Mouse (Mus musculus): Measurements from ENCODE around the gene 1520401A03Rik. TPM values are rescaled to one million over a fixed set of nuclear protein-coding genes. Genes with fewer than 3 reads are reported as not detected.

Gene 1520401A03Rik
- 0.11 TPM in 1 of 2 replicates, not detected in the other for polyA plus RNA-seq (2015; fragmentation: Nextera tagmentation; extraction: Ambion mirVana)

GRCm38 (mm10) chr17:23722376-23723125, at the start of gene 1520401A03Rik:
TSS of gene 1520401A03Rik (minus strand) at chr17:23722783.

DNA sequence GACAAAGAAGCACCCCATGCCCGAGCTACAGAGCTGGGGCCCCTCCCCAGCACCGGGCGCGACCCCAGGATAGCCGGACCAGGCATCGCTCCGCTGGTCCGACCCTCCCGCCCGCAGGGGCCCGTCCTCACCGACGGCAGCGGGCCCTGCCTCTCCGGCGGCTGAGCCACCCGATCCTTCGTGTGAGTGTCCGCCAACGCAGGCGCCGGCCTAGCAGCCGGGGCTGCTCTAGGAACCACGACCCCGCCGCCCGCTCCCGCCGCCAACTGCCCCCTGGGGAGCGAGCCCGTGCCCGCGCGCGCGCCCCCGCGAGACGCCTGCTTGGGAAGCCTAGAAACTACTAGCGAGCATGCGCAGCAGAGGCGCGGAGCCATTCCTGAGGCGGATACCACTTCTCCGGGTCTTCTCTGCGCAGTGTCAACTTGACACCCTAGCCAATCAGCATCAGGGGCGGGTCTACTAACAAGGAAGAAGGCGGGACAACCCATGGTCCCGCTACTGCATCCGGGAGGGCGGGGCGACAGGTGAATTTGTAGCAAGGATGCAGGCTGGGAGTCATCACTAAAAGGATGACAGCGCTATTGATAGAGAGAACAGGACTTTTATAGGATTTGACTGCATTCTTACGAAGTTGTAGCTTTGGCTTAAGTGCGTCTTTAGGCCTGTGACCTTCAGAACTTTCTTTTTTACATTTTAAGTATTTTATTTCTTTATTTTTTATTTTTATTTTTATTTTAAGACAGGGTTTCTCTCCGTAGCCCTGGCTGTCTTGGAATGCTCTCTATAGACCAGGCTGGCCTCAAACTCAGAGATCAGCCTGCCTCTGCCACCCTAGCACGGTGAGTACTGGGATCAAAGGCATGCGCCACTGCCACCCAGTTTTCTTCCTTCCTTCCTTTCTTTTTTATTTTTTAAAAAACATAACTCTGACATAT, 49.0 kb upstream of the 1520401A03Rik start, which contains the start of gene Flywch1:
Gene Flywch1 (minus strand): TSS at position 319 of the 935 bp plus-strand sequence.

DNA sequence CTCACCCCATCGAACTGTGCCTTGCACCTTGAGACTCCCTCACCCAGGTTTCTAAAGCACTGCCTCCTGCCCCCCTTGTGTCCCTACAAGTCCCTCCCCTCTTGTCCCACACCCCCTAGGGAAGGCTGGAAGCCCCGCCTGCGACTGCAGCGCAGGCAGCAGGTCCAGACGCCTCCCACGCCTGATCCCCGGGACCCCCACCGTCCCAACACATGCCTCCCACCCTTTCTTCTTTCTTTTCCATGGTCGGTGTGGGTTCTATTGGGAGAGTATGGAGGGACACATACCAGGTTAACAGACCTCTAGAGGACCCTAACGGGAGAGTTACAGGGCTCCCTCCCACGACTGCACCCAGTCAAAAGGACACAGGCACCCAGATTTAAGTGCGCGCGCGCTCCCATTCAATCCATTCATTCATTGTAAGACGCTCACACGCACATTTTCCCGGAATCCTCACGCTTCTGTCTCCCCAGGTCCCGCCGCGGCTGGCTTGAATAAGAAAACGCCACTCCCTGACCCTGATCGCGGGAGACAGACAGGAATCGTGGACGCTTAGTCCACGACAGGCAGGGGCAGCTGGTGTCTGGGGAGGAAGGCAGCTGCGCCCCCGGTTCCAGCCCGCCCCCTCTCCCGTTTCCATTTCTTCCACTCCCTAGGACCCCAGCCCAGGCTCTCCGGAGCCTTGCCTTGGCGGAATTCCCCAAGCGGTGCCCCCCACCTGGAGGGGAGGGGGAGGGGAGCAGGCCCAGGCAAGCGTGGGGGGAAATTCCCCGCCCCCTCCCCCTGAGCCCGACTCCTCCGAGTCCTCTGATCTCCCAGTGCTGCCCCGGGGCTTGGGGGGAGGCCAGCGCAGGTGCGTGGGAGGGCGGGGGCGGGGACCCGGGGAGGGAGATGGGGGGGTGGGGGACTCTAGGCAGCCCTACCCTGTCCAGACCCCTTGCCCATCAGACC, 23.0 kb upstream of the 1520401A03Rik start, which contains the start of gene Kremen2:
Gene Kremen2 (minus strand): TSS at position 533 of the 951 bp plus-strand sequence.

DNA sequence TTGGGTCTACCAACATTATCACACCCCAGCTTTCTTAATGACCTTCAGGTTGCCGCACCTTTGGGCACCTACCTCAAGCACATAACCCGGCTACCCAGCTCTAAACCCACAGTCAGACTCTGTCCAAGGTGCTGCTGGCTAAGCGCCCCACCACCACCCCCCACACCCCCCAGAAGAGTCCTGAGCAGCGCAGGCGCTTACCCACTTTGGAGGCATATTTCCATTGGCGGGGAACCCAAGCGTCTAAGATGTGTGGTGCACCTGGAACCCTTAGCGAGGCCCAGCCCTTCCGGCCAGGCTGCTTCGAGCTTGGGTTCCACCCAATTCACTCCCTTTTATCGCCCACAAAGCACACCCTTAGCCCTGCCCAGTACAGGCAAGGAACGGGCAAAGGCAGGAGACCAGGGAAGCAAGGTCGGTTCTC, 18.0 kb upstream of the 1520401A03Rik start, which contains the start of gene Paqr4:
Gene Paqr4 (minus strand): TSS at position 270 of the 424 bp plus-strand sequence.

GRCm38 (mm10) chr17:23725999-23726757, 3.6 kb upstream of the 1520401A03Rik start, which contains the start of gene Pkmyt1:
TSS of gene Pkmyt1 (plus strand) at chr17:23726336.

DNA sequence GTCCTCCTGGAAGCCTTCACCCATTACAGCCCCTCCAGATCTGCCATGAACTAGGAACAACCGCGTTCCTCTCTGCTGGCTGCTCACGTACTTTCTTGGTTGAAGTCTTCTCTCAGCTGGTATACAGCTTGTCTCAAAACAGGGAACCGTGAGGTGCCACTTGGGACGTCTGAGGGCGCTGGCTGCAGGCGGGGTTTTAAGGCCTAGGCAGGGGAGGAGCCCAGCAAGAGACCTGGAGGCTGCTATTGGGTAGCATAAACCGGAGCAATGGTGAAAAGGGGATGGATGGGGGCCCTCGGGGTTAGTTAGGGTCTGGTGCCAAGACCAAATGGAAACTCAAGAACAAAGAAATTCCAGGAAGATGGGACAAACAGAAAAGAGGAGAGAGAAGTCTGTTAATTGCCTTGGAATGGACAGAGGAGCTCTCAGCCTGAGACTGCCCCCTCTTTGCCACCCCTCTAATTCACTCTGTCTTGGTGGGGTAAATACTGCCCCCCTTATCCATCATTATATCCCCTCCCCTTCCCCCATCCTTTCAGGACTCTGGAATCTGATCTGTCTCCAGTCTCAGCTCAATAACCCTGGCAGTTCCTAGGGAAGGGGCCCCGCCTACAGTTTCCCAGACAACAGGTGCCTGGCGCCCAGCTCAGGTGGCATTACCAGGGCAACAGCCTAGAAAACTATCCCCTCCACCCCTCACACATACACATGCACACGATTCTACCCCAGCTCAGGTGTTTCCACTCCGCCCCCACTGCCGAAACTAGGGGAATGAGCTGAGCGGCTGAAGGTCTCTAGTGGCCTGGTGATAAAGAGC, 38.5 kb downstream of the 1520401A03Rik start, which contains the start of gene Cldn9:
Gene Cldn9 (minus strand): TSS at position 171 of the 817 bp plus-strand sequence.

DNA sequence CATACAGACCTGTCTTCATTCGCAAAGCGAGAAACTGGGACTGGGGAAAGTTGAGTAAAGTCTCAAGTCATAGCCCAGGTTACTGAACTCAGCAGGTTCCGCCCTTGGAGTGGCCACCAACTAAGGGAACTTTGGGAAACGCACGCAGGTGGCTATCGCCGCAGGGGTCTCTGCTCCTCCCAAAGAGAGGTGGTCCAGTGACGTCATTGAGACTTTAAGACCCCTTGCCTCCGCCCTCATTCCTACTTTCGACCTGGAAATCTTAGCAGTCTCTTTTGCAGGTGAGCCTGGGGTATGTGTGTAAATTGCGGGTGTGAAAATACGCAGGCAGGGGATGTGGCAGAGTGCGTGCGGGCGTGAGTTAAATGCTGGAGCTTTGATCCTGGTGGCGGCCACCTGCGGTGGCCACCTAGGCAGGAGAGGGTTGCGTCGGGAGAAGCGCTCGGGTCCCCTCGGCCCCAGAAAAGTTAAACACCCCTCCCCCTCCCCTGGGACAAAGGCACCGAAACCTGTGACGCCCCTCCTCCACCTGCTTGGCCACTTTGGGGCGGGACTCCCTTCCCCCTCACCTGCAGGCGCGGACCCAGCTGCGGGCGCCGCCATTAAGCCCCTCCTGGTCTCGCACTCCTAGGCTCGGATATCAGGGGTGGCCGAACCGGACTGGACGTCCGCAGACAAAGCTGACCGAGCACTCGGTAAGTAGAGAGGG, 43.3 kb downstream of the 1520401A03Rik start, which contains the start of gene Cldn6:
Gene Cldn6 (plus strand): TSS at position 123 of the 709 bp plus-strand sequence.

DNA sequence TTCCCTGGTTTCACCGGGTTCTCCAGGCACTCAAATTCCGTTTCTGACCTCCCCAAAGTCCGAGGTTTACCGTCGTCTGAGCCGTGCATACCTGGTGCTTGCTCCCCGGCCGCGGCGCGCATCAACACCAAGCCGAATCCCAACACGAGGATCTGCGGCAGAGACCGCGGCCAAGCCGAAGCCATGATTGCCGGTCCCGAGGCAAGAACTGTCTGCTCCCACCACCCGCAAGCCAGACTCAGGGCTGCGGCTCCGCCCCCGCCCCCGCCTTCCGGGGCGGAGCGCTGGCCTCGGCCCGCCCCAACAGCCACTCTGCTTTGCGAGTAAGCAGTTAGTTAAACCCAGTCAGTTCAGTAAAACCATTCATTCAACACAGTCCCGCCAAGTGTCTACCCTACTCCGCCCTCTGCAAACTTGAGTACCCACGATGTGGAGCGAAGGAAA, 45.3 kb downstream of the 1520401A03Rik start, which contains the start of gene Tnfrsf12a:
Gene Tnfrsf12a (minus strand): TSS at position 233 of the 444 bp plus-strand sequence.

DNA sequence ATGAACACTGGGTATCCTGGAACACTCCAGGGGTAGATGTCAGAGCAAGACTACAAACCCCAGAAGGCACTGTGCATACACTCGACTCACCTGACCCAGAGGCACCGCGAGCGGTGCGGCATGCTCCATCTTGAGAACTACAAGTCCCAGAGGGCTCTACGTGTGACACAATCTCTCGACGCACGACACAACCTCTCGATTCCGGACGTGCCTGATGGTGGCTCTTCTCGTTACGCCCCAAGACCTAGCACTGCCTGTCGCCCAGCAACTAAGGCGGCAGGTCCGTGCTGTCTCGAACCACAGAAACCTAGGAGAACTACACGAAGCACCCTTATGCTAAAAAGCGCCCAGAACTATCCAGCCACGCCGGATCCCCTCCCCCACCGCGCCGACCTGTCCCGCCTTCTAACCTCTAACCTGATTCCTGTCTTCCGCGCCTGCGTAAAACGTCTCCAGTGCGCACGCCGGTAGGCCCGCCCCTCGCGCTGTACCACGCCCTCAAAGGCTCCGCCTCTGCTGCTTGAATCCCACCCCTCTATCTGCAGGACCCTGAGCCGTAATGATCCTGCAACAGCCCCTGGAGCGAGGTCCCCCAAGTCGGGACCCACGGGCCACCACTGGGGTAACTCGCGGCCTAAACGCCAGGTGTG, 49.0 kb downstream of the 1520401A03Rik start, which contains the start of the genes Hcfc1r1 and Thoc6:
Gene Hcfc1r1 (plus strand): TSS at position 173 of the 650 bp plus-strand sequence.
Gene Thoc6 (minus strand): TSS at position 459 of the 650 bp plus-strand sequence.

DNA sequence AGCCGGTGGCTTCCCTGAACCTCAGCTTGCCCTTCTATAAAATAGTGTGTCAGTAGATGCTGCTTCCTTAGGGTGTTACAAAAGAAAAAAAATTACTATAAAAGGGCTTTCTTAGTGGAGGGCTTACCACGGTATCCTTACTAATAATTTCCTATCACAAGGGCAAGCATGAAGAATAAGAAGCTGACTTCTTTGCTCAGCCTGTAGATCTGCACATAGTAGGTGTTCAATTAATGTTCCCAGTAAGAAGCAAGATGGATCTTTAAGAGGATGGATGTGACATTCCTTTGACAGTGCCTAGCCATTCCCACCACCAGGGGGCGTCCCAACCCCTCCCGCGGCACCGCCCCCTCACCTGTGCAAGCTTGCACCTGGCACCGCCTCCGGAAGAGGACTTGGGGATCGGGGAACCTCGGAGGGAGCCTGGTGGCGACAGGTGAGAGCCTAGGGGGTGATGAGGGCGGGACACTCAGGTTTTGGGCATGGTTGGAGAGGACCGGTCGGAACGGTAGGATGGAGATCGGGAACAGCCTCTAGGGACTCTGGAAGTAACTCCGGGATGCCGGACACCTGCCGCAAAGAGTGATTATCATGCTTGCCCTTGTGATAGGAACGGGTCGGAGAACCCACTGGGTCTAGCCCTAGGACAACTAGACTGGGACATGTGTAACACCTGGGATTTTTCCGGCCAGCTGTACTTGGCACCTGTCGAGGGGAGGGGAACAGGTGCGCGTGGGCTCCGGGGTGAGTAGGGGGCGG, 62.3 kb downstream of the 1520401A03Rik start, which contains the start of gene Bicdl2:
Gene Bicdl2 (plus strand): TSS at position 390 of the 759 bp plus-strand sequence.

Other genes starting within 250 kb of the 1520401A03Rik start
- not detected in 2 replicates for gene Vmn2r117, start 243.1 kb downstream of the 1520401A03Rik start, polyA plus RNA-seq (2015; fragmentation: Nextera tagmentation; extraction: Ambion mirVana)
- 6.9 and 8.1 TPM in 2 replicates for gene Zfp213, start 158.5 kb downstream of the 1520401A03Rik start, polyA plus RNA-seq (2015; fragmentation: Nextera tagmentation; extraction: Ambion mirVana)
- gene Zfp13, start 123.3 kb downstream of the 1520401A03Rik start, polyA plus RNA-seq (2015; fragmentation: Nextera tagmentation; extraction: Ambion mirVana) = 1.9 and 2.2 TPM in 2 replicates
- gene Zscan10, start 121.9 kb downstream of the 1520401A03Rik start, polyA plus RNA-seq (2015; fragmentation: Nextera tagmentation; extraction: Ambion mirVana) = not detected in 2 replicates
- gene Mmp25, start 77.5 kb downstream of the 1520401A03Rik start, polyA plus RNA-seq (2015; fragmentation: Nextera tagmentation; extraction: Ambion mirVana) = 3.0 and 4.4 TPM in 2 replicates
- gene Bicdl2, start 62.3 kb downstream of the 1520401A03Rik start, polyA plus RNA-seq (2015; fragmentation: Nextera tagmentation; extraction: Ambion mirVana) = 0.11 and 0.35 TPM in 2 replicates
- gene Hcfc1r1, start 49.2 kb downstream of the 1520401A03Rik start, polyA plus RNA-seq (2015; fragmentation: Nextera tagmentation; extraction: Ambion mirVana) = 43.1 and 43.5 TPM in 2 replicates
- 21.1 and 22.3 TPM in 2 replicates for gene Thoc6, start 48.9 kb downstream of the 1520401A03Rik start, polyA plus RNA-seq (2015; fragmentation: Nextera tagmentation; extraction: Ambion mirVana)
- 3.4 and 4.0 TPM in 2 replicates for gene Tnfrsf12a, start 45.3 kb downstream of the 1520401A03Rik start, polyA plus RNA-seq (2015; fragmentation: Nextera tagmentation; extraction: Ambion mirVana)
- gene Cldn6, start 43.5 kb downstream of the 1520401A03Rik start, polyA plus RNA-seq (2015; fragmentation: Nextera tagmentation; extraction: Ambion mirVana) = 0.11 TPM in 1 of 2 replicates, not detected in the other
- 0.08 TPM in 2 replicates for gene Cldn9, start 38.8 kb downstream of the 1520401A03Rik start, polyA plus RNA-seq (2015; fragmentation: Nextera tagmentation; extraction: Ambion mirVana)
- gene Pkmyt1, start 3.6 kb upstream of the 1520401A03Rik start, polyA plus RNA-seq (2015; fragmentation: Nextera tagmentation; extraction: Ambion mirVana) = 37.2 and 39.2 TPM in 2 replicates
- 10.5 and 12.2 TPM in 2 replicates for gene Paqr4, start 18.1 kb upstream of the 1520401A03Rik start, polyA plus RNA-seq (2015; fragmentation: Nextera tagmentation; extraction: Ambion mirVana)
- gene Kremen2, start 23.1 kb upstream of the 1520401A03Rik start, polyA plus RNA-seq (2015; fragmentation: Nextera tagmentation; extraction: Ambion mirVana) = not detected in 2 replicates
- 19.2 and 22.6 TPM in 2 replicates for gene Flywch1, start 48.8 kb upstream of the 1520401A03Rik start, polyA plus RNA-seq (2015; fragmentation: Nextera tagmentation; extraction: Ambion mirVana)
- 3.5 and 6.6 TPM in 2 replicates for gene Flywch2, start 63.3 kb upstream of the 1520401A03Rik start, polyA plus RNA-seq (2015; fragmentation: Nextera tagmentation; extraction: Ambion mirVana)
- gene Srrm2, start 67.7 kb upstream of the 1520401A03Rik start, polyA plus RNA-seq (2015; fragmentation: Nextera tagmentation; extraction: Ambion mirVana) = 290 and 303 TPM in 2 replicates
- gene Elob, start 106.4 kb upstream of the 1520401A03Rik start, polyA plus RNA-seq (2015; fragmentation: Nextera tagmentation; extraction: Ambion mirVana) = 632 and 659 TPM in 2 replicates
- not detected in 2 replicates for gene Prss33, start 113.3 kb upstream of the 1520401A03Rik start, polyA plus RNA-seq (2015; fragmentation: Nextera tagmentation; extraction: Ambion mirVana)
- not detected in 2 replicates for gene Prss32, start 121.1 kb upstream of the 1520401A03Rik start, polyA plus RNA-seq (2015; fragmentation: Nextera tagmentation; extraction: Ambion mirVana)
- not detected in 2 replicates for gene Prss41, start 121.4 kb upstream of the 1520401A03Rik start, polyA plus RNA-seq (2015; fragmentation: Nextera tagmentation; extraction: Ambion mirVana)
- gene Prss21, start 145.3 kb upstream of the 1520401A03Rik start, polyA plus RNA-seq (2015; fragmentation: Nextera tagmentation; extraction: Ambion mirVana) = not detected in 2 replicates
- gene Dcpp1, start 158.1 kb upstream of the 1520401A03Rik start, polyA plus RNA-seq (2015; fragmentation: Nextera tagmentation; extraction: Ambion mirVana) = not detected in 2 replicates
- not detected in 2 replicates for gene Dcpp2, start 158.1 kb upstream of the 1520401A03Rik start, polyA plus RNA-seq (2015; fragmentation: Nextera tagmentation; extraction: Ambion mirVana)
- not detected in 2 replicates for gene Dcpp3, start 194.7 kb upstream of the 1520401A03Rik start, polyA plus RNA-seq (2015; fragmentation: Nextera tagmentation; extraction: Ambion mirVana)
- gene Sbp, start 218.9 kb upstream of the 1520401A03Rik start, polyA plus RNA-seq (2015; fragmentation: Nextera tagmentation; extraction: Ambion mirVana) = not detected in 2 replicates
- gene Sbpl, start 232.5 kb upstream of the 1520401A03Rik start, polyA plus RNA-seq (2015; fragmentation: Nextera tagmentation; extraction: Ambion mirVana) = not detected in 2 replicates